Mouse (Mus musculus): ENCODE results near the gene Cers6. TPM values are rescaled to one million over a fixed set of nuclear protein-coding genes. Genes with fewer than 3 reads are reported as not detected.

The Cers6 gene
- polyA plus RNA-seq, 1 experiment, result 23.8 TPM

DNA sequence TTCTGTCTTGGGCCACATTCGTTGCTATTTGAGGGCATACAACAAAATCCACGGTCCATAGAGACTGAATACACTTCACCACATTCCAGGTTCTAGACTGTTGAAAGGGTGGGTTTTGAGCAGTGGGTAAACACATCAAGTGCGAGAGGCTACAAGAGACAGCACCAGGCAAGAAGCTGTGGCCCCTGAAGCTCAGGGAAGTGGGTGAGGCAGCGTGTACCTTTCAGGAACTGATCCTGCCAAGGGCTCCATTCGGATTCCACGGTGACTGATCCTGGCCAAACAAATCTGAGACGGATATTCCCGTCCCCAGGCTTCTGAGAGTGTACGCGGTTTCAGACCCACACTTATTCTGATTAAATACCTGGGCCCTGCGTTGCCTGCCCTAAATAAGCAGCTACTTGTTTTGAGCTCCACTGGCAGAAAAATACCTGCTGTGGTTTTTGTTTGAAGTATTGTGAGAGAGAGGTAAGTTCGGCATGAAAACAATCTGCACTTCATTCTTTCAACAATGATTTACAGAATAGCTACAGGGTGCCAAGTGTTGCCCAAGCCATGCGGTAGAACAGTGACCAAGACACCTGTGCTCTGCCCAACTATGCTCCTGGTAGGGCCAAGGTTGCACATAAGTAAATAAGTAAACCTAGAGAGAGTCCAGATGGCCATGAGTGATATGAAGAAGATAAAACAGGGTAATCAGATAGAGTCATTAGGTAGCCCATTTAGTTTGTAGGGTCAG lies 16.1 kb upstream of the Cers6 start:
- TF ChIP-seq POLR2A (IDR thresholded peaks at IDR 0.05; ENCODE audit: borderline replicate concordance, control insufficient read depth, low read depth, low read length) (no peak), CTCF (IDR thresholded peaks at IDR 0.05; ENCODE audit: control insufficient read depth, insufficient read depth, low read length) (no peak)
- Histone ChIP-seq H3K27ac (ENCODE audit: control insufficient read depth, insufficient read depth, low read depth, low read length, poor library complexity) (no peak overlapping the region), H3K4me3 (replicated peaks; ENCODE audit: control insufficient read depth, low read depth, low read length) (no peak overlapping the region), H3K4me1 (ENCODE audit: control insufficient read depth, insufficient read depth, low read length) (no peaks in the 10 kb centered on the region; the same call in 1 of the 2 replicates)
- WGBS, result 75% methylated on average over 13 of the region's 13 CpGs

DNA sequence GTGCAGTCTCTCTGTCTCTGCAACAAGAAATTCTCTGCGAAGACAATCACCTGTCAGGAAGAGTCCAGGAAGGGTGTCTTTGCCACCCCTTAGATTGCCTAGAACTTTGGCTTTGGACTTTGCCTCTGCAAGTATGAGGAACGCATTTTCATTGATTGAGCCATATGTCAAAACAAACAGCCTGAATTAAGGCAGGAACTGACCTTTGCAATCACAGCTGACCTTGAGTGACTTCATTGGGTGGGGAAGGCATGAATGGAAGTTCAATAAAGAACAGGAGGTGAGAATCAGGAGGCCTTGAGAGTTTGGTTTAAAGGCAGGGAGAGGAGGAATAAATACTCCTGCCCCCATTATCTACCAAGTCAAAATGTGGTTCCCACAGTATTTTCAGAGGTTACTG lies 850 bp upstream of the Cers6 start:
- Histone ChIP-seq H3K4me3 (replicated peaks; ENCODE audit: control insufficient read depth, low read depth, low read length) (no peak overlapping the region), H3K27ac (ENCODE audit: control insufficient read depth, insufficient read depth, low read depth, low read length, poor library complexity) (no peak overlapping the region; the same call in 1 of the 2 replicates), H3K4me1 (ENCODE audit: control insufficient read depth, insufficient read depth, low read length) (no peaks in the 10 kb centered on the region; the same call in 1 of the 2 replicates)
- TF ChIP-seq POLR2A (IDR thresholded peaks at IDR 0.05; ENCODE audit: borderline replicate concordance, control insufficient read depth, low read depth, low read length), result no peak
- TF ChIP-seq CTCF (IDR thresholded peaks at IDR 0.05; ENCODE audit: control insufficient read depth, insufficient read depth, low read length), result no peak
- 41% methylated on average over 2 of the region's 2 CpGs for WGBS

DNA sequence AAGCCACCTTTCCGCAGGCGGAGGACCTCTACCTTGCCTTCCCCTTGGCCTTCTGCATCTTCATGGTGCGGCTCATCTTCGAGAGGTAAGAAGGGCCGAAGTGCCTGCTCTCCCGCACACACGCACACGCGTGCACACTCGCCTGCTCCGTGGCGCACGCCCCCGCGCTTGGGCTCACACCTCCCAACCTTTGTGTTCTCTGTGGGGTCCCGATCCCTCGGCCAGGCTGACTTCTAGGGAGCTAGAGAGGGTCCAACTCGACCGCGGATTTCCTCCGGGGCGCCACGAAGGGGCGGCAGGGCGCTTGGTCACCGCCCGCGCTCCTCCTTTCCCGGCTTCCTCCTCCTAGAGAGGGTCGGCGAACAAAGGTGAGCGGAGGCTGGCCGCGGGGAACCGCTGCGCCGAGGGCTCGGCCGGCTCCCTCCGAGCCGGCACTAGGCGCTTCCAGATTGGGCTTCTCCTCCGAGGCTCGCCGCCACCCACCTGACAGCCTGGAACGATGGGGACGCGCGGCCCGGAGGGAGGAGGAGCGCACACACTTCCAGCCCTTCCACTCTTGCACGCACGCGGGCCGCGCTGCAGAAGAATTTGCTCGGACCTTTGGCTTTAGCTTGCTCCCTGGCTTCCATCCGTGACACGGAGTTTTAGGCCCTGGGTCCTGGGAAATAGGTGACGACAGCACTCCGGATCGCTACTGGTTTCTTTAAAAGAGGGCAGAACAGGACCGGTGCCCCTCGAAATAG lies 651 bp downstream of the Cers6 start:
- under 1% methylated on average over 64 of the region's 64 CpGs for WGBS
- Histone ChIP-seq H3K4me1 (ENCODE audit: control insufficient read depth, insufficient read depth, low read length) (no peaks in the 10 kb centered on the region; the same call in 1 of the 2 replicates), H3K4me3 (replicated peaks; ENCODE audit: control insufficient read depth, low read depth, low read length) (peak overlapping the region; percentile 81), H3K27ac (ENCODE audit: control insufficient read depth, insufficient read depth, low read depth, low read length, poor library complexity) (peak overlapping the region; percentile 80)
- no peak for TF ChIP-seq POLR2A (IDR thresholded peaks at IDR 0.05; ENCODE audit: borderline replicate concordance, control insufficient read depth, low read depth, low read length)

DNA sequence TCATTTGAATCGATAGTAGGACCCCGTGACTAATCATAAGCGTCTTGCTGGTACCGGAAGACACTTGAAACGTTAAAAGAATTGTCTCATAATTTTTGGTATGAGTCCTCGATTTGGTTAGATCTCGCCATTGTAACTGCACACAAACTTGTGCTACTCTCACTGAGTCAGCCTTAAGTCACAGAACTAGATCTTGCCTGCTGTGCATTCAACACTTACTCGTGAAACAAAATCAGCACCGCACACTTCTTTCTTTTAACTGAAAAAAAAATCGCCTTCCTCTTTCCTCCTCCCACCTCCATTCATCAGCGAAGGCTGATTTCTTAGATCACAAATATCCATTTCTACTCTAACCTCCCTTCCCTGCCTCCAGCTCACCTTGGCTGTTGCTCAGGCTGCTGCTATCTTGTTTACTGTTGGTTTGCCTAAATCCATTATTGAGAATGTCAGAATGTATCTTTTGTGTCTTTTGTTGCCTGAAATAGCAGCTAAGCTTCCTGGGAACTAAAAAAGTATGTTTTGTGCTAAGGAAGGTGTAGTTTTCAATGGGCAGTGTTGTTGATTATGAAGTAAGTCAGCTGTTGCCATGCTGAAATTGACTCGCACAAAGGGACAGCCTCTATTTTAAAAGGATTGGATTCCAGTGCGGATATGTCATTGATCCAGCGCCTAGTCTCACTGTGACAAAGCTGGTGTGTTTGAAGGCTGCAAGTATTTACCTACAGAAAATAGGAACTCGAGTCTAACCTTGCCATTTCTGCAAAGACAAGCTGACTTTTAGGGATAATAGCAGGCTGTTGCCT lies 1.4 kb downstream of the Cers6 start:
- Histone ChIP-seq H3K4me1 (ENCODE audit: control insufficient read depth, insufficient read depth, low read length) (no peaks in the 10 kb centered on the region; the same call in 1 of the 2 replicates), H3K4me3 (replicated peaks; ENCODE audit: control insufficient read depth, low read depth, low read length) (peak overlapping the region; percentile 81), H3K27ac (ENCODE audit: control insufficient read depth, insufficient read depth, low read depth, low read length, poor library complexity) (peak overlapping the region; percentile 80; the same call in 1 of the 2 replicates)
- TF ChIP-seq POLR2A (IDR thresholded peaks at IDR 0.05; ENCODE audit: borderline replicate concordance, control insufficient read depth, low read depth, low read length) (no peak), CTCF (IDR thresholded peaks at IDR 0.05; ENCODE audit: control insufficient read depth, insufficient read depth, low read length) (no peak)
- WGBS, result 12% methylated on average over 15 of the region's 15 CpGs

DNA sequence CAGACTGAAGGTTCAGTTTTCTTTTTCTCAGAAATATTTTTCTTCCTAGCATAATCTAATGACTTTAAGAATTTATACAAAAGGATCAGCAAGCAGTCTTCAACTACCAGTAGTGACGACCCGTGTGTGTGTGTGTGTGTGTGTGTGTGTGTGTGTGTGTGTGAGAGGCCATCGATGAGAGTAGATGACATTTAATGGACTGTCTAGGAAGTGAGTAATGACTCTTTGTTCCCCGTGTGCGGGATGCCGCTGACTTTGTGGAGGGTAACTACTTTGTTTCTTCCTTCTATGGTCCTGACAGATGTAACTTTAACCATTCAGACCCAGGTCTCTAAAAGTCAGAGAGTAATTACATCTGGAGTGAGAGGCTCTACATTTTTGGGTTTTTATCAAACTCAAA lies 2.3 kb downstream of the Cers6 start:
- Histone ChIP-seq H3K4me1 (ENCODE audit: control insufficient read depth, insufficient read depth, low read length) (no peaks in the 10 kb centered on the region; the same call in 1 of the 2 replicates), H3K27ac (ENCODE audit: control insufficient read depth, insufficient read depth, low read depth, low read length, poor library complexity) (no peak overlapping the region), H3K4me3 (replicated peaks; ENCODE audit: control insufficient read depth, low read depth, low read length) (peak overlapping the region; percentile 66)
- TF ChIP-seq CTCF (IDR thresholded peaks at IDR 0.05; ENCODE audit: control insufficient read depth, insufficient read depth, low read length) (no peak), POLR2A (IDR thresholded peaks at IDR 0.05; ENCODE audit: borderline replicate concordance, control insufficient read depth, low read depth, low read length) (no peak)
- 13% methylated on average over 6 of the region's 6 CpGs for WGBS

DNA sequence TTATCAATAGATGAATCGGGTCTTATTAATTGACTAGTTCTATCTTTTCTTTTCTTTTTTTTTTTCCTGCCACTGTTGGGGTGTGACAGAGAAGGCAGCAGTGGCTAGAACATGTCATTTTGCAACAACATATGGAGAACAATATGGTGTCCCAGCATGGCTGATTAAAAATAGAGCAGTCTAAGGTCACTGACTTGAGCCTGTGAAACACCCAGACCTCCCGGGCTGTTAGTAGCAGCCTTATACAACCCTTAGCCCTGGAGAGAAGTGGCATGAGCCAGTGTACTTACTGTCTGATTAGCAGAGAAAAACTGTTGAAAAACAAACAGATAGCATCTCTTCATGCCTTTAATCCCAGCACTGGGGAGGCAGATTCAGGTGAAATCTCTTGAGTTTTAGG lies 3.1 kb downstream of the Cers6 start:
- 72% methylated on average over 2 of the region's 2 CpGs for WGBS
- no peak overlapping the region for H3K27ac ChIP-seq (ENCODE audit: control insufficient read depth, insufficient read depth, low read depth, low read length, poor library complexity)
- H3K4me3 ChIP-seq (replicated peaks; ENCODE audit: control insufficient read depth, low read depth, low read length), result no peak overlapping the region
- no peaks in the 10 kb centered on the region; the same call in 1 of the 2 replicates for H3K4me1 ChIP-seq (ENCODE audit: control insufficient read depth, insufficient read depth, low read length)
- TF ChIP-seq CTCF (IDR thresholded peaks at IDR 0.05; ENCODE audit: control insufficient read depth, insufficient read depth, low read length) (no peak), POLR2A (IDR thresholded peaks at IDR 0.05; ENCODE audit: borderline replicate concordance, control insufficient read depth, low read depth, low read length) (no peak)

DNA sequence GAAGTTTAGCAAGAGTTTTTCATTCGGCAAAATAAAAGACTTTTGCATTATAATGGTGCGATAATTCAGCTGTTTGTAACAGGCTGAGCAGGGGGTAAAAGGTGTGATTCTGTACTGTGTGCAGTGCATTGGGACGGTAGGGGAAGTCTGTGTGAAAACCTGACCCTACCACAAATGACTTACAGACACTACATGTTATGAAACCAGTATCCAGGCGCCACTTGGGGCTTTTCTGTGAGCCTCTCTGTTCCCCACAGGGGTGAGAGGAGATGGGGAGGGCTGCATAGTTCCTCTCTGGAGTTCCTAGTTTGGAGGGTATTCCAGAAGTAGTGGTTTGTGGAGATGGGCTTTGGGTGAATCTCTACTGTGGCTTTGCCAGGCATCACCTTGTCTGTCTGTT lies 5.9 kb downstream of the Cers6 start:
- H3K4me1 ChIP-seq (ENCODE audit: control insufficient read depth, insufficient read depth, low read length), result peaks cover 5% of the 10 kb centered on the region
- no peak overlapping the region for H3K4me3 ChIP-seq (replicated peaks; ENCODE audit: control insufficient read depth, low read depth, low read length)
- no peak overlapping the region for H3K27ac ChIP-seq (ENCODE audit: control insufficient read depth, insufficient read depth, low read depth, low read length, poor library complexity)
- TF ChIP-seq CTCF (IDR thresholded peaks at IDR 0.05; ENCODE audit: control insufficient read depth, insufficient read depth, low read length), result no peak
- TF ChIP-seq POLR2A (IDR thresholded peaks at IDR 0.05; ENCODE audit: borderline replicate concordance, control insufficient read depth, low read depth, low read length), result no peak
- 36% methylated on average over 4 of the region's 4 CpGs for WGBS

Measured in bone marrow, adult 2 months (tissue).